Mouse (Mus musculus) heart, postnatal 14 days (tissue): Measurements from ENCODE around the gene Dmtf1. TPM values are rescaled to one million over a fixed set of nuclear protein-coding genes. Genes with fewer than 3 reads are reported as not detected.

Source experiments
- DNase-seq, 2 experiments: peaks; one replicate each; pipeline ENCODE4 v3.0.0; 2021 to 2022
- intact Hi-C: fragments of 180-260 bp; cut with DNase I; formaldehyde crosslinking; loops from one replicate; pipeline ENCODE4 v1.15.1; 2025
- total RNA-seq, 2 experiments: library from RNA; stranded (reverse); gene quantifications; 2 replicates each; pipeline ENCODE4 v1.2.3; 2021

The Dmtf1 gene
- total RNA-seq, 2 experiments from 2014 or later, result 17.2 to 17.3 TPM

- intact Hi-C loops, result no loop called here
- DNase-seq, result peak; percentile 16 to 25
Measured at GRCm38 (mm10) chr5:9068886-9069285, 92.7 kb downstream of the Dmtf1 start.

Other genes with a start within 250 kb of the Dmtf1 start
- gene Crot, start 164.5 kb downstream of the Dmtf1 start, total RNA-seq, result 10 to 100 TPM; 24.9 to 25.2 TPM
- 1 to 10 TPM; 6.9 to 8.3 TPM for gene Tmem243, start 61.1 kb downstream of the Dmtf1 start, total RNA-seq
- gene 9330182L06Rik, start 104.3 kb upstream of the Dmtf1 start, total RNA-seq, result under 1 TPM; 0.24 to 0.26 TPM